In genomic region chr19:56439072-56439434, GRCm38 (mm10) we compare ENCODE assay signal across 14 mouse cellular contexts. TPM values are rescaled to one million over a fixed set of nuclear protein-coding genes. Genes with fewer than 3 reads are reported as not detected.
DNase-seq lines count a peak whose midpoint lies in the region; ATAC-seq lines count a peak whose summit lies in the region.
"Had no signal": no experiment of that assay in that cellular context is flagged by ENCODE, and none has a peak within 500 bp of the region (broad histone marks: within the 10 kb centered on the region; RNA-seq: fewer than 3 reads in every experiment).

No protein-coding gene starts in this region.

- 89% methylated on average over 6 of the region's 6 CpGs for WGBS in limb, embryonic 12.5 days
- WGBS in stomach, embryonic 14.5 days, result 68% methylated on average over 6 of the region's 6 CpGs
- WGBS in forebrain, embryonic 14.5 days, result 91% methylated on average over 6 of the region's 6 CpGs

- no peaks in the 10 kb centered on the region for H3K9me3 ChIP-seq in limb, embryonic 12.5 days
- H3K9me3 ChIP-seq in stomach, embryonic 14.5 days (ENCODE audit: control insufficient read depth, low read depth, low read length), result no peaks in the 10 kb centered on the region
- no peaks in the 10 kb centered on the region for H3K9me3 ChIP-seq in forebrain, embryonic 14.5 days (replicated peaks; ENCODE audit: control insufficient read depth, low read length)
- H3K9me3 ChIP-seq: forebrain, embryonic 13.5 days had no signal

- no peaks in the 10 kb centered on the region for H3K27me3 ChIP-seq in limb, embryonic 12.5 days
- no peaks in the 10 kb centered on the region for H3K27me3 ChIP-seq in stomach, embryonic 14.5 days (ENCODE audit: control insufficient read depth, insufficient read depth, low read length)
- no peaks in the 10 kb centered on the region for H3K27me3 ChIP-seq in forebrain, embryonic 14.5 days (replicated peaks; ENCODE audit: control insufficient read depth, insufficient read depth, low read length)
- H3K27me3 ChIP-seq: forebrain, embryonic 13.5 days; Patski had no signal

- peak; percentile 49 for DNase-seq in kidney, postnatal 10 days
- DNase-seq in kidney, adult 18-20 months, result no peak
- peak; percentile 83 for DNase-seq in c-Kit-positive CD71-positive TER-119-positive erythroid progenitor cells, embryonic 14.5 days (ENCODE audit: low spot score)
- no peak for DNase-seq in left cerebral cortex, postnatal 36 days (ENCODE audit: low spot score in 2 of 2)
- DNase-seq in forebrain, embryonic 14.5 days (ENCODE audit: low spot score), result no peak
- DNase-seq in adrenal gland, adult 2 months, result no peak
- DNase-seq: gastrocnemius, postnatal 25 days; kidney, adult 9 months; midbrain, embryonic 14.5 days had no signal

- H3K4me3 ChIP-seq in limb, embryonic 12.5 days (replicated peaks), result no peak overlapping the region
- no peak overlapping the region for H3K4me3 ChIP-seq in stomach, embryonic 14.5 days (ENCODE audit: low read depth, low read length)
- no peak overlapping the region for H3K4me3 ChIP-seq in forebrain, embryonic 14.5 days (ENCODE audit: low read depth, low read length)
- H3K4me3 ChIP-seq: forebrain, embryonic 13.5 days had no signal

- H3K27ac ChIP-seq in limb, embryonic 12.5 days, result 0 out of 2 replicates have a peak overlapping the region, but pooled peaks have one; percentile 37
- H3K27ac ChIP-seq in stomach, embryonic 14.5 days (ENCODE audit: low read length), result peak overlapping the region; percentile 48; the same call in 1 of the 2 replicates
- no peak overlapping the region for H3K27ac ChIP-seq in forebrain, embryonic 14.5 days (ENCODE audit: low read depth, low read length)
- H3K27ac ChIP-seq: forebrain, embryonic 13.5 days had no signal

- H3K4me2 ChIP-seq in limb, embryonic 12.5 days, result no peak overlapping the region
- H3K4me2 ChIP-seq in stomach, embryonic 14.5 days (replicated peaks; ENCODE audit: low read depth, low read length), result no peak overlapping the region
- H3K4me2 ChIP-seq in forebrain, embryonic 14.5 days (ENCODE audit: low read length), result no peak overlapping the region
- H3K4me2 ChIP-seq: forebrain, embryonic 13.5 days had no signal

- no peaks in the 10 kb centered on the region for H3K4me1 ChIP-seq in limb, embryonic 12.5 days (replicated peaks)
- H3K4me1 ChIP-seq in stomach, embryonic 14.5 days (ENCODE audit: control insufficient read depth, insufficient read depth, low read length), result peaks cover 17% of the 10 kb centered on the region; the same call in 1 of the 2 replicates
- H3K4me1 ChIP-seq in forebrain, embryonic 14.5 days (ENCODE audit: control insufficient read depth, insufficient read depth, low read length), result no peaks in the 10 kb centered on the region
- H3K4me1 ChIP-seq: forebrain, embryonic 13.5 days had no signal

- H3K36me3 ChIP-seq in limb, embryonic 12.5 days, result peaks cover 41% of the 10 kb centered on the region
- peaks cover 12% of the 10 kb centered on the region; the same call in 1 of the 2 replicates for H3K36me3 ChIP-seq in stomach, embryonic 14.5 days (ENCODE audit: control insufficient read depth, insufficient read depth, low read length)
- H3K36me3 ChIP-seq in forebrain, embryonic 14.5 days (ENCODE audit: control insufficient read depth, insufficient read depth, low read length), result no peaks in the 10 kb centered on the region

- intact Hi-C loops in left cerebral cortex, postnatal 36 days (cut with DNase I), result no loop called here

- ATAC-seq in limb, embryonic 12.5 days (ENCODE audit: insufficient number of reproducible peaks, insufficient read depth, low FRiP score, low TSS enrichment, low read depth), result no peak
- peak; percentile 77 for ATAC-seq in stomach, embryonic 14.5 days (ENCODE audit: insufficient number of reproducible peaks, insufficient read depth, low FRiP score, low read depth)
- no peak for ATAC-seq in forebrain, embryonic 14.5 days
- ATAC-seq: forebrain, embryonic 13.5 days; Patski had no signal

- no peak overlapping the region for H3K9ac ChIP-seq in limb, embryonic 12.5 days (replicated peaks)
- H3K9ac ChIP-seq in stomach, embryonic 14.5 days (replicated peaks; ENCODE audit: low read depth, low read length), result no peak overlapping the region
- no peak overlapping the region for H3K9ac ChIP-seq in forebrain, embryonic 14.5 days (ENCODE audit: low read length)
- H3K9ac ChIP-seq: forebrain, embryonic 13.5 days had no signal

RNA-seq across cellular contexts. Expression of gene Plekhs1, which starts 22.4 kb away (rescaled TPM):
- 0.20 and 0.25 TPM in 2 replicates for polyA plus RNA-seq in limb, embryonic 12.5 days (2016; fragmentation: Nextera tagmentation; extraction: Ambion mirVana)
- polyA plus RNA-seq in stomach, embryonic 14.5 days (2014; fragmentation: Nextera tagmentation; extraction: Ambion mirVana), result 0.51 and 1.4 TPM in 2 replicates
- 1 to 10 TPM in 1 of 2 experiments, under 1 TPM in 1; 0.52 to 1.0 TPM for total RNA-seq in left cerebral cortex, postnatal 36 days (2021)
- 0.28 TPM in 1 of 2 replicates, not detected in the other for polyA plus RNA-seq in forebrain, embryonic 14.5 days (2014; fragmentation: Nextera tagmentation; extraction: Ambion mirVana)
- under 1 TPM; 0.24 to 0.37 TPM for total RNA-seq in adrenal gland, adult 2 months (2021)
- 0.10 TPM in 1 of 2 replicates, not detected in the other for polyA plus RNA-seq in adrenal gland, adult 2 months (2012; rRNA removed)
- total RNA-seq: adrenal gland, adult 18-20 months; gastrocnemius, postnatal 25 days had no signal

RNA-seq across cellular contexts. Expression of gene Casp7, which starts 42.1 kb away (rescaled TPM):
- 29.8 and 31.5 TPM in 2 replicates for polyA plus RNA-seq in limb, embryonic 12.5 days (2016; fragmentation: Nextera tagmentation; extraction: Ambion mirVana)
- polyA plus RNA-seq in stomach, embryonic 14.5 days (2014; fragmentation: Nextera tagmentation; extraction: Ambion mirVana), result 29.1 and 31.3 TPM in 2 replicates
- 1 to 10 TPM; 3.2 to 4.4 TPM for total RNA-seq in left cerebral cortex, postnatal 36 days (2021)
- 13.1 and 17.4 TPM in 2 replicates for polyA plus RNA-seq in forebrain, embryonic 14.5 days (2014; fragmentation: Nextera tagmentation; extraction: Ambion mirVana)
- 1 to 10 TPM; 7.3 to 7.9 TPM for total RNA-seq in adrenal gland, adult 2 months (2021)
- polyA plus RNA-seq in adrenal gland, adult 2 months (2012; rRNA removed), result 3.8 and 4.2 TPM in 2 replicates

RNA-seq across cellular contexts. Expression of gene Nrap, which starts 49.2 kb away (rescaled TPM):
- polyA plus RNA-seq in limb, embryonic 12.5 days (2016; fragmentation: Nextera tagmentation; extraction: Ambion mirVana), result 0.38 and 0.61 TPM in 2 replicates
- polyA plus RNA-seq in stomach, embryonic 14.5 days (2014; fragmentation: Nextera tagmentation; extraction: Ambion mirVana), result 0.26 and 0.45 TPM in 2 replicates
- under 1 TPM; 0.64 to 0.66 TPM for total RNA-seq in left cerebral cortex, postnatal 36 days (2021)
- 0.14 and 0.55 TPM in 2 replicates for polyA plus RNA-seq in forebrain, embryonic 14.5 days (2014; fragmentation: Nextera tagmentation; extraction: Ambion mirVana)
- not detected for total RNA-seq in adrenal gland, adult 2 months (2021)
- polyA plus RNA-seq in adrenal gland, adult 2 months (2012; rRNA removed), result 0.02 TPM in 1 of 2 replicates, not detected in the other

Comparison
In these comparisons a context has a peak if more than half of its experiments do, and no peak if none do; other contexts are left out.
1. DNase-seq: peak in kidney, postnatal 10 days (single experiment) and c-Kit-positive CD71-positive TER-119-positive erythroid progenitor cells, embryonic 14.5 days (single experiment); none in kidney, adult 18-20 months (single experiment), left cerebral cortex, postnatal 36 days (0 of 2), forebrain, embryonic 14.5 days (single experiment) and adrenal gland, adult 2 months (single experiment).